Mouse (Mus musculus) kidney, adult 9 months (tissue): ENCODE measurements around the gene Kcnk10.

Source experiments
- DNase-seq: peaks from one replicate; pipeline ENCODE4 v3.0.0; 2022

The Kcnk10 gene

GRCm38 (mm10) chr12:98505601-98506000 is 72.5 kb downstream of the Kcnk10 start:
- no peak for DNase-seq

DNA sequence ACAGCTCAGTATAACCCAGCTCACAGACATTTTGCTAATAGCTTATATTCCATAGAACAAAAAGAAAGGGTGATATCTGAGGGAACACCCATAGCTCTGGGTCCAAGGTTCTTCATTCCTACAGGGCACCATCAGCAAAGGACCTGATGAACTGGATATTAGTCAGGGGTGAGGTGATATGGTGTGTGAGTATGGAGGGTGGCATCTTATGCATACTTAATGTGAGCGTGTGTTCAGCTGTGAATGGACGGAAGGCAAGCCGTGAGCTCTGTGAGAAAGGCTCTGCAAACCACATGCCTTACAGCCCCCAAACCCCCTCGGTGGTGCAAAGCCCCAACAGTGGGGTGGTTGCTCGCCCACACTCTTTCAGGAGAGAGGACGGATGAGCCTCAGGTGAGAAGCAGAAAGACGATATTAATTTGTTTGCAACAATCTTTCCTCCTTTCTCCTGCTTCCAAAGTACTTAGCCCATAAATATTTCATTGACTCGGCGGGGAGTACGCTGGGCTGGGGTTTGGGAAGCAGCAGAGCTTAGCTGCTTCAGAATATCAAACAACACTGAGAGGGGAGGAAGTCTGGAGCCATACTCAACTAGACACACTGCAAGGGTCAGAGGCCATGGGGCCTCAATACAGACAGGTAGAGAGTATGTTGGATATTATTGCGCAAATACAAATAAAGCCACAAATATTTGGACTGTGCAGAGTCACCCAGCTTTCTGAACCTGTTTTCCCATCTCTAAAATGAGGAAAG is 76.4 kb downstream of the Kcnk10 start:
- DNase-seq: no peak

- DNase-seq: no peak
Observed at GRCm38 (mm10) chr12:98501045-98501444, 77.1 kb downstream of the Kcnk10 start.

DNA sequence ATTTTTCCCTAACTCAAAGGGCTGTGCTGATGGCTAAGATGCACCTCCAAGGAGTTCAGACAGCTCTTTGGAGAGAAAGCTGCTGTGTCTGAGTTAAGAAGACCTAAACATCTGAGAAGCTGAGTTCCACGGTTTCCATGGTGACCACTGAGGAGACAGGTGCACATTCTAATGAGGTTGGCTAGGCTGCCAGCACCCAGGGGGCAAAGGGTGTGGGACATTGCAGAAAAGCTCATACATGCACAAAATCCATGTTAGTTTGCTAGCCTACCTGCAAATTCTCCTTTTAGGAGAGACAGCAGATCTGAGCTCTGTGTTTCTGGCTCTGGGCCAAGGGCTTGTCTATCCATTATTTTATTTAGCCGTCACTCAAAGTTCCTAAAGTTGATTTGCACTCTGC is 96.7 kb downstream of the Kcnk10 start:
- DNase-seq: no peak

- DNase-seq: no peak
Observed at GRCm38 (mm10) chr12:98481048-98481447, 97.1 kb downstream of the Kcnk10 start.

GRCm38 (mm10) chr12:98477673-98478461 is 100.2 kb downstream of the Kcnk10 start:
- DNase-seq: no peak

GRCm38 (mm10) chr12:98471232-98471631 is 106.9 kb downstream of the Kcnk10 start:
- no peak for DNase-seq

- no peak for DNase-seq
Observed at GRCm38 (mm10) chr12:98470097-98470496, 108.0 kb downstream of the Kcnk10 start.

DNA sequence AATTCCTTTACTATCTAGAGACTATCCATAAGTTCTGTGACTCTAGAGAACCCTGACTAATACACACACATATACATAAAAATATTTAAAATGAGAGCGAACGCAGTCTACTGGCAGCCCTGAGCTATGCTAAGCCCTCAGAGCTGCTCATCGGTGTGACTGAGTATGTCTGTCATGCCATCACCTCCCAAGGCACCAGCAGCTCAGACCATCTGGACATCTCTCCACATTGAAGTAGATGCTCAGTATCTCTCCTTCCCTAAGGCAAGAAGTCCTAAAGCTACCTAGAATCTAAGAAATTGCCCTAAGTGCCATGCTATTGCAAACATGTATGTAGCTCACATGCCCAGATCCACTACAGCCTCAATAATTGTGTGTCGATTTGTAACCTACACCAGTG is 110.3 kb downstream of the Kcnk10 start:
- DNase-seq: no peak

DNA sequence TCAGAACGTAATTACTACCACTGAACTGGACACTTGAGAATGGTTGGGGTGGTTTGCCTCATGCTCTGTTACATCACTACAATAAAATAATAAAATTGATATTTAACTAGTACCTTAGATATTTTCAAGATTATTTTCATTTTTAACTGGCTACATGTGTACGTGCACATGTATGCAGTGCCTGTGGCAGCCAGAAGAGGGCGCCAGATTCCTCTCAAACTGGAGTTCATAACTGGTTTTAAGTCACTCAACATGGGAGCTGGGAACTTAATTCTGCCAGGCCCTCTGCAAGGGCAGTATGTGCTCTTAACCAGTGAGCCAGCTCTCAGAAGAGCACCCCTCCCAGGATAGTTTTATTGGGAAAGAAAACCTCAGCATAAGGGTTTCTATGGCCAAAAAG is 118.2 kb downstream of the Kcnk10 start:
- DNase-seq: peak; percentile 18

- DNase-seq: no peak
Observed at GRCm38 (mm10) chr12:98458944-98459343, 119.2 kb downstream of the Kcnk10 start.

- no peak for DNase-seq
Observed at GRCm38 (mm10) chr12:98458516-98458915, 119.6 kb downstream of the Kcnk10 start.

DNA sequence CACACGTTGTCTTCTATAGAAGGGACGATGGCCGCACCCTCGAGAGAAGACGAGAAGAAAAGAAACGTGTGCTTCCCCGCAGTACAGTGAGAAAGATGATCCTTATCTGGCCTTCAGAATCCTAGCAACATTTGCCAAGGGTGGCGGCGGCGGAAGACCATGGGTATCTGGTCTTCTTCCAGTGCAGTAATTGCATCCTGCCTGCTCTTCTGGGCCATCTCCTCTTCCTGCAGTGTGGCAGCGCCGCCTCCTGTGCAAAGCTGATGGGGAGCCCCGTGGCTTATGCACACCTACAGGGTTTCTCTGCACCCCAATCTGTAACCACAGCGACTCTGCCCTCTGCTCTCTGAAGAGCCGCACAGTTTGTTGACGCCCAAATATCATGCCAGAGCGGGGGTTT is 124.9 kb downstream of the Kcnk10 start:
- no peak for DNase-seq

DNA sequence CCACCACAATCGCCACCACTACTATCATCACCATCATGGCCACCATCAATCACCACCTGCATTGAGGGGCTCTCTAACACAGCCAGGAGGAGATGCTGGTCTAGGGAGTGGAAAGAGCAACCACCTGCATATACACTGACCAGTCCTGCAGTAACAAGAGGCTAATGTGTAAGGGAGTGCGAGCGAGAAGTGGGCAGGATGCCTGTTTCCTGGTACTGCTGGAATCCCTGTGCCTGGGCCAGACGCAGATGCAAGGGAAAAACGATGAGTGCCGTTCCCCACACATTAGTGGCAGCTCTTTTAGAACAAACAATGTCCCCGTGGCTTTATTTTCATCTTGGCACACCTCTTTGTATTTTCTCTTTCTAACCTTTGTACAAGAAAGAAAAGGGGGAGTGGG is 125.5 kb downstream of the Kcnk10 start:
- DNase-seq: no peak

- no peak for DNase-seq
Observed at GRCm38 (mm10) chr12:98445637-98446036, 132.5 kb downstream of the Kcnk10 start.

GRCm38 (mm10) chr12:98444860-98445259 is 133.2 kb downstream of the Kcnk10 start:
- DNase-seq: no peak

- DNase-seq: no peak
Observed at GRCm38 (mm10) chr12:98443754-98444153, 134.4 kb downstream of the Kcnk10 start.

GRCm38 (mm10) chr12:98438080-98438479 is 140.0 kb downstream of the Kcnk10 start:
- DNase-seq: peak; percentile 8

GRCm38 (mm10) chr12:98430683-98431082 is 147.4 kb downstream of the Kcnk10 start:
- DNase-seq: no peak

DNA sequence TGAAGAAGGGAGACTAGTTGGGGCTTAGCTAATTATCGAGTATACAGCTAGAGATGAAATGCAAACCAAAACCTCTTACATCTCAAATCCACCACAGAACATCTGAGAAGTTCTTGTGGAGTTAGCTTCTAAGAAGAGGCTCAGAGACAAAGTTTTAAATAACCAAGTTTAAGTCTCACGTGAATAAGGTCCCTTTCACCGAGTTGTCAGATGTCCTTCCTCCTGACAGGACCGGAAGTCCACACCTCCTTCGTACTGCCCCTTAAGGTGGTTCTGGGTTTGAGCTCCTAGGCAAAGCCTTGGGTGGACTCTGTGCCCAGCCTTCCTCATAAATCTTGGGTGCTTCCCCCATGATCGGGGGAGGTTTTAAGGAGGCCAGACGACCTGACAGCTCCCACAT is 156.8 kb downstream of the Kcnk10 start:
- no peak for DNase-seq

DNA sequence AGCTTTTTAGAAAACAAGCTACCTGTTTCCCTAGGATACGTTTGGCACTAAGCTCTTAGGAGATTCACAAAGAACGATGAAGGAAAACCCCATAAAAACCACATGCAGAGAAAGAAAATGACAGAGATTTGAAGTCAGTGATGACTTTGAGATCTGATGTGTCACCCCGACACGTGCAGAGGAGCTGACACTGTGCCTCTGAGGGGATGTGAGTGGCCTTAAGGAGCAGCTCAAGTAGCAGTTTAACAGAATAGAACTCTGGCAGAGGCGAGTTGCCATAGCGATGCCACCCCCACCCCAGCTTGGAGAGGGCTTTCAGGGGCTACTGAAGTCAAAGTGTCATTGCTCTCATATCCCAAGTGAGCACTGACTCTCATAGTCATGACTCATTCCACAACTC is 158.3 kb downstream of the Kcnk10 start:
- DNase-seq: no peak

DNA sequence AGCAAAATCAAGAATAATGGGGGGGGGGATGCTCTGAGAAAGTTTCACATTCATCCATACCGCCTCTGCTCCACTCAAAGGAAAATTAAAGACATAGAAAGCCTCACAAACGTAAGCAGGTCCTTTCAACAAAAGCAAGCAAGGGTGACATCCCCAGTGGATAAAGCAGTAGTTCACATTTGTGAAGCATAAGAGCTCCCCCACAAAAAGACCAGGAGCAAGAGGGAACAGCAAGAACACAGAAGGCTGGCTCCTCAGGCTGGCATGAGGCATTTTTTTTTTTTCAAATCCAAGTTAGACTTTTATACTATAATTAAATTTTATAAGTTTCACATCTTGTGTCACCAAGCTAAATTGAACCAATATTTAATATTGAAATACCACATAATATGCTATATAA is 168.5 kb downstream of the Kcnk10 start:
- DNase-seq: no peak

DNA sequence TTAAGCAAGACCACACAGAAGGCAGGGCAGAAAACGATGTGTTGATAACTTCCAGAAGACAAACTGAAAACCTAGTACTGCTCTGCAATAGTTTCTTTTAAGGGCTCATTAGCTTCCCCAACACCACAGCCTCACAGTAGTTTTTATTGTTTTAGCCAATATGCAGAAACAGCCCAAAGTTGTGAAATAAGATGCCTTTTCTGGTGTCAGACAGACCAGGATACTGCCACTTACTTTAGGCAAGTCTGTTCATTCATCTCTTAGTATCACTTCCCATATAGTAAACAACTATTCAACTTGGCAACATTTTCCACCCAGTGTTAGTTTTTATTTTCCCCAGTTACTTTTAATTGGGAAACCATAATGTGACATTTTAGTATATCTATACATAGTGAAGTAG is 171.5 kb downstream of the Kcnk10 start:
- DNase-seq: no peak

DNA sequence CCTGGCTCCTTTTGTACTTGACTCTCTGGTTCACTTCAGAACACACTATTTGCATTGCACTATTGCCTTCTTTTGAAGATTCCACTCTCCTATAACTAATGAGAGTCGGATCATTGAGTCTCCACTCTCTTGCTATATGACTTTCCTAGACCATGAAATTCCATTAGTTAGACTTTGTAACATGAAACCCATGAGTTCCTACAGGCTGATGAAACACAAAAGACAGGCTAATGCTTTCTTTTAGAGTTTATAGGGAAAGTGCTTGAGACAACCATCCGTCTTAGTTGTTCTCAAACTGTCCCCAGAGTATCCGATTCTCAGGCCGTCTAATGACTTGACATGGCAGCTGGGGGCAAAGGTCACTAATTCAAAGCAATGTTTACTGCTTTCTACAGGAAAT is 172.0 kb downstream of the Kcnk10 start:
- DNase-seq: no peak
